Mouse (Mus musculus) bone marrow, adult 2 months (tissue): ENCODE results near the gene Spata31d1b.

Source experiments
- CTCF ChIP-seq: fragments of 200-500 bp; IDR thresholded peaks from 2 replicates; pipeline ENCODE4 v1.5.1; 2011; ENCODE audit warnings: low read length, control low read depth; ENCODE audit not compliant: control insufficient read depth, insufficient read depth
- POLR2A ChIP-seq: fragments of 200-500 bp; IDR thresholded peaks from 2 replicates; pipeline ENCODE4 v1.6.1; 2011; ENCODE audit warnings: low read depth, mild to moderate bottlenecking, control low read depth, low read length, borderline replicate concordance; ENCODE audit not compliant: control insufficient read depth

DNA sequence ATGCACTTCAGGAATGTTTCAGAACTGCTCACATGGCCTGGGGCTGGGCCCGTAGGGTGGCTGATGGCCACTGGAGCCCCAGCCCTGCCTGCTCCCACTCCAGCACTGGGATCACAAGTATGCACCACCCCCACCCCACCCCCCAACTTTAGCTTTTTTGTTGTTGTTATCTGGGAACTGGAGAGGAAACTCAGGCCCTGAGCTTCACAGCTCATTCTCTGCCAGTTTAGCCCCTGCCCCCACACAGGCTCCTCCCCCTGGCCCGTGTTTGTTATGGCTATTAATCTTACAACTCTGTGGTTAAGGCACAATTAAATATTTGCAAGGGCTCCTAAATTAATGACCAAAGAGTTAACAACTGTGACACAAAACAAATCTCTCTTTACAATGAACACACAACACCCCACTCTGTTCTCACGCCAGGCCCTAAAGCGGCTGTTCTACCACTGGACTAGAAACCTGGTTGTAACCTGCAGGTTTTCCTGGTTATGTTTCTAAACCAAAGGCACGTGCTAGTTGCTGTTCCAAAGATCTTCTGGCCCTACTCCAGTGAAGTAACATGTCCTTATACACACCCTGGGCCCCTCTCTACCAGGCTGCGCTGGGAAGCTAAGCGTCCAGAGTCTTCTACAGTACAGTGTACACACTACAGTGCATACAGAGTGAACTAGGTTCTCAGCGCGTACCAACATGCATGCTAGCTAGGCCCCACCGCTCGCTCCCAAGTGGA, 54.9 kb downstream of the Spata31d1b start:
- TF ChIP-seq CTCF (no peak), POLR2A (no peak)
